Mouse (Mus musculus): ENCODE results near the gene Ism2.
"Not testable (repeated sequence)": the region's sequence is repeated elsewhere in the genome, so short reads cannot be mapped to it uniquely, and the experiment has no call there.

The Ism2 gene

DNA sequence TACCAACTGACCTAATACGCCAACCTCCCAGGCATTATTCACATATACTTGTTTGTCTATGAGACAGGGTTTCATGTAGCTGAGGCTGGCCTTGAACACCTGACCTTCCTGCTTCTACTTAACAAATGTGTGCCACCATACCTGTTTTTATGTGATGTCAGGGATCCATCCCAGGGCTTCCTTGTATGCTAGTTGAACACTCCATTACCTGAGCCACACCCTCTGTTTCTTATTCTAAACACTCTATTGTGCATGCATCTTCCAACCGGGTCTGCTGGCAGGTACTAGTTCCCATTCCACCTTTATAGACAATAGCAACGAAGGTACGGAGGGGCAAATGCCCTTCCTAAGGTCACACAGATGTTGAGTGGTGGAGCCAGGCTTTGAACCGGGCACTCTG, 10.4 kb downstream of the Ism2 start:
- DNase-seq (ENCODE audit: low spot score in 2 of 2): no peak

DNA sequence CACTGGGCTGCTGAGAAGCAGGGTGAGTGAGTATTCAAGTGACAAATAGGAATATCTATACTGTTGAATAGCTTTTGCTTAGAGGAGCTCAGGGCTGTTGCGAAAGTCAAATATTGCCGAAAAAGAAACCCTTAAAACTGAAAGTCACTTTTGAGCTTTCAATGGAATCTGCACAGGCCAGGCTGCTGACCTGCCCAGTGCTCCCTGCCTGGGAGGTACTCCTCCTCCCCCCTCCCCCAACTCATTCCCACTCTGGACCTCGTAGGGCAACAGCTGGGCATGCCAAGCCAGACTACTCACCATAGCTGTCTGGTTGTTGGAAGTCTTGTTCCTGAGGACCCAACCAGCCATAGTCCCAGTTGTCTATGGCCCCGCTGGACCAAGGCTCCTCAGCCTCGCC, 14.8 kb downstream of the Ism2 start:
- DNase-seq (ENCODE audit: low spot score in 2 of 2): no peak

GRCm38 (mm10) chr12:87284268-87284667, 15.2 kb downstream of the Ism2 start:
- no peak for DNase-seq (ENCODE audit: low spot score in 2 of 2)

GRCm38 (mm10) chr12:87283706-87284105, 15.8 kb downstream of the Ism2 start:
- DNase-seq (ENCODE audit: low spot score in 2 of 2): no peak

- DNase-seq (ENCODE audit: low spot score in 2 of 2): no peak
Observed at GRCm38 (mm10) chr12:87282743-87283142, 16.8 kb downstream of the Ism2 start.

DNA sequence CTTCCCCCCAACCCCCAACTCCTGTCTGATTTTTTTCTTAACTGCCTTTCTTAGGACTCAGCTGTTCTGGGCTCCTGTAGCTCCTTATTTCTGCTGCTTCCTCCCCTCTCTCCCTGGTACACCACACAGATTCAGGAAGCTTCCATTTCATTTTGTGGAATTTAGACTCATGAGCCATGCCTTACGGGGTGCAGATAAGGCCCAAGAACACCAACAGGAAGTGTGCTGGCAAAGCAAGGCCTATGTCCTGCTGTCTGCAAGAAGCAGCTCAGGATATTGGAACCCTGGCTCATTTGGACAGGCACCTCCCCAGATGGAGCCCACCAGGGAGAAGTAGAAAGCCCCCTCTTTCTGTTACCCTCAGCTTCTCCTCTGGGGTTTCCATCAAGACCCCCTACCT, 17.7 kb downstream of the Ism2 start:
- no peak for DNase-seq (ENCODE audit: low spot score in 2 of 2)

GRCm38 (mm10) chr12:87279879-87280278, 19.6 kb downstream of the Ism2 start:
- no peak for DNase-seq (ENCODE audit: low spot score in 2 of 2)

GRCm38 (mm10) chr12:87279350-87279749, 20.2 kb downstream of the Ism2 start:
- DNase-seq (ENCODE audit: low spot score in 2 of 2): no peak

DNA sequence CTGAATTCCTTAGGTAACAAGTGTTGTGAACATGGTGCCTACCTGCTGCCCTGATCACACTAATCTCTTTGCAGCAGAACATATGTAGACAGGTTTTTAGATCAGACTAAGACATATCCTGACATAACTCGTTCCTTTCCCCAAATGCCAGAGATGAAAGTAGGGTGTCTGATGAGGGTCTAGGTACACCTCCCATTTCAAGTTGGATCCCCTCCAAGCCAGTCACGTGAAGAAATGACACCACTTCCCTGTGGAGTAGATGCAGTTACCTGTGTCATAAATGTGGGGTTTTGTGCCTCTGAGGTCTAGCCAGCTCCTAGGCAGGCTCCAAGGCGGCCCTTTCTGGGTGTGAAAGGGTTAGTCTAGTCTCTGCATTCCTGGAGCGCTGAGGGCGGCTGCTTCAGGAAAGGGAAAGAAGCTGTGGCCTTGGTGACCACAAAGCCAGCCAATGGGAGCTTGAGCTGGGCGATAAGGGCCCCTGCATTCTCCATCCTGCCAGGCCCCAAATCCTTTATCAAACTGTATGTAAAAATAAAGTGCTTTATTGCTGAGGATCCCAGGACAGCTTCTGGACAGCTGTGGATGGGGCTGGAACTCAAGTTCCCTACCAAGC, 21.3 kb downstream of the Ism2 start:
- no peak for DNase-seq (ENCODE audit: low spot score in 2 of 2)

DNA sequence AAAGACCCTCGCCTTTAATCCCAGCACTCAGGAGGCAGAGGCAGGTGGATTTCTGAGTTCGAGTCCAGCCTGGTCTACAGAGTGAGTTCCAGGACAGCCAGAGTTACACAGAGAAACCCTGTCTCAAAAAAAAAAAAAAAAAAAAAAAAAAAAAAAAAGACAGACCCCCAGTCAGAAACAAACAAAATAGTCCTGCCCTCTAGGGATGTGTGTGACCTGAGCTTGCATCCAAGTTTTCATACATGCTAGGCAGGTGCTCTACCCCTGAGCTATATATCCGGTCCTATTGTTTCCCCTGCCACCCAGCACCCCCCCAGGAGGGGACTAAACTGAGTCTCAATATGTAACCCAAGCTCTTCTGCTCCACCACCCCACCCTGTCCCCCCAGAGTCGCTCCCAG, 22.3 kb downstream of the Ism2 start:
- not testable (repeated sequence) for DNase-seq (ENCODE audit: low spot score in 2 of 2)

DNA sequence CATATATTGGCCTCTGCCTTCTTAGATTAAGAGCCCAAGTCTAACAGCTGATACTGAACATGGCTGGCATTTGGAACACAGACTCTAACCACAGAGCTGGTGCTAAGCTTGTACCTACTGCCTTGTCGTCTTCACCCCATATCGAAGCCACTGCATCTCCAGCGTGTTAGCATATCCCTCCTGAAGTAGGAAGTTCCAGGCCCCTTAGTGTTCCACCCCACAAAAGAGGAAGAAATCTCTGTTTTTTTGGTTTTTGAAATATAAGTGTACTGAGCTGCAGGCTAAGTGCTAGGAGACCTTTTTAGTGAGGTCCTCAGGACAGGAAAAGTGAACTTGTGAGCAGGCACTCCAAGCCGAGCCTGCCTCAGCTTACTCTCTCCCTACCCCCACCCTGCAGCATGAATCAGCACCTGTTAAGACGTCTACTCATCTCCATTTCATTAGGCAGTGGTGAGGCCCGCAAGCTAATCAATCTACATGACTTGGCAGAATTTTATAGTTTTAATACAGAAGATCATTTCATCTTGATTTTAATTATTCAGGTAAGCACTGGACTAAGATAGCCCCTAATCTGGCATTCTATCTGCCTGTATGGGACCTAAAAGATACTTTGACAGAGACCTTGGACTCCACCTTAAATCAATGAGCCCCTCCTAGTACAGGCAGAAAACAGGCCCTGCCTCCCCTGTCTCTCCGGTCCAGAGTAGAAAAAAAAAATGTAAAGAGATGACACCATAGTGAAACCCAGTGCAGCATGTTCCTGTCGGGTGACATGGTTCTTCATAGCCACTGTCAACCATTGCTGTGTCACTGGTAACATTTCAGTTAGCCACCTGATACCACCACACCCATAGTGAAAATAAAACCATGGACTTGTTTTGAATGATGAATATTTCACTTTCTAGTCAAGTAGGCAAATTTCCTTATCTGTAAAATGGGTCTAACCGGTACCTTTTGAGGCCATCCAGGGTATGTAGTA, 24.4 kb downstream of the Ism2 start:
- DNase-seq (ENCODE audit: low spot score in 2 of 2): no peak

DNA sequence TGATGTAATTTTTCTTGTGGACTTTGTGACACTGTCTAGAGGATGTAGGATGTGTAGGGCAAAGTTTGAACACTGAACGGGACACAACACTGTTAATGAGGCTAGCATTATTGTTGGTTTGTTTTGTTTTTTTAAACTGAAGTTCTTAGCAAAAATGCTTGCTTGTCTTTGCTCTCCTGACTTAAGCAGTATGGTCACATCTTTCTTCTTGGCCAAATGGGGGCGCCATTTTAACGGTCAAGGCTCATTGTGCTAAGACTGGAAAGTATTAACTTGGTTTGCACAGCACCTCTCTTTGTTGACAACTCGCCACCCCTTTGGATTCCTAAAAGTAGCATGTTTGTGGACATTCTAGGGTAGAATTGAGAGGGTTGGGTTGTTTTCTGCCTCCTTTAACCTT, 31.8 kb downstream of the Ism2 start:
- DNase-seq (ENCODE audit: low spot score in 2 of 2): peak in 1 of 2 experiments; percentile 12

GRCm38 (mm10) chr12:87266827-87267603, 32.5 kb downstream of the Ism2 start:
- no peak for DNase-seq (ENCODE audit: low spot score in 2 of 2)

- DNase-seq (ENCODE audit: low spot score in 2 of 2): peak; percentile 90 to 92
Observed at GRCm38 (mm10) chr12:87266108-87266826, 33.2 kb downstream of the Ism2 start, which contains the start of the genes Vipas39 and Ahsa1. Vipas39 (minus strand) TSS chr12:87266256. Ahsa1 (plus strand) TSS chr12:87266479.

DNA sequence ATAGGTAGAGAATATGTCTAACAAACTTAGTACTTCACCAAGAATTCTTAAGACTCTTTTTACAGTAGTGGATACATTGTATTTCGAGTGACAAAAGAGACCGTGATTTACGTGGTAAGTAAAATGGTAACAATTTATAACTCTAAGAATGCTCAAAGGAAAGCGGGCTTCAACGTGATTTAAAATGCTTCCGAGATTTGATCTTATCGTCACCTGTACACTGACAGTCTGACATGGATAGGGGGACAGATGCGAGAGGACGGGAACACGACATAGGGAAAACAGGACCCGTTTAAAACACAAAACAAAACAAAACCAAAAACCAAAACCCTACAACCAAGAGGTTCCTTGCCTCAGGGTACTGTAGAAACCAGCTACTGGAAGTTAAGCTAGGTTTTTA, 34.1 kb downstream of the Ism2 start:
- no peak for DNase-seq (ENCODE audit: low spot score in 2 of 2)

DNA sequence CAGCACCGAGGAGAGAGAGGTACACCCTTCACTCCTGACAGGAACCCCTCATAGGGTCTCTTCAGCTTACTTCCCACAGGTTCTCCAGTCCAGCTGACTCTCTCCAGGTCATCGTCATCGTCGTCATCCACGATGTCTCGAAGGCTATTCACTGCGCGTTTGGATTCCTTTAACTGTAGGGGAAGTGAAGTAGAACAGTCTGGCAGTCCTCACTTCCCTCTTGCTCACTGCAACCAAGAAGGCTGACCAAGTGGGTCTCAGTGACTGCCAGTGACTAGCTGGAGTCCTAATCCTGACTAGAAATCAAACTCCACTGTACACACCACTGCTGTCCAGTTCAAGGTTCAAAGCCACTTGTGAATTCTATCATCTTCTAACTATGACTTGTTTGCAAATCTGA, 38.9 kb downstream of the Ism2 start:
- no peak for DNase-seq (ENCODE audit: low spot score in 2 of 2)

DNA sequence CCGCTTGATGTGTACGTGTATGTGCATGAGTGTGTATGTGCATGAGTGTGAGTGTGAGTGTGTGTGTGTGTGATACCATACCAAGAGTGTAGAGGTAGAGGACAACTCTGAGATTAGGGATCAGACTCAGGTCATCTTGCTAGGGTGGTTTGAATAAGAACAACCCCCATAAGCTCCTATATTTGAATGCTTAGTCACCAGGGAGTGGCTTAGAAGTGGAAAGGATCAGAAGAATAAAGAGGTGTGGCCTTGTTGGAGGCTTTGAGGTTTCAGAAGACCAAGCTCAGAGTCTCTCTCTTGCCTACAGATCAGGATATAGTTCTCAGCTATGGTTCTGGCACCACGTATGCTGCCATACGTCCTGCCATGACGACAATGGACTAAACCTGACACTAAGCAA, 42.9 kb downstream of the Ism2 start:
- DNase-seq (ENCODE audit: low spot score in 2 of 2): no peak

- DNase-seq (ENCODE audit: low spot score in 2 of 2): no peak
Observed at GRCm38 (mm10) chr12:87253878-87254277, 45.6 kb downstream of the Ism2 start.

DNA sequence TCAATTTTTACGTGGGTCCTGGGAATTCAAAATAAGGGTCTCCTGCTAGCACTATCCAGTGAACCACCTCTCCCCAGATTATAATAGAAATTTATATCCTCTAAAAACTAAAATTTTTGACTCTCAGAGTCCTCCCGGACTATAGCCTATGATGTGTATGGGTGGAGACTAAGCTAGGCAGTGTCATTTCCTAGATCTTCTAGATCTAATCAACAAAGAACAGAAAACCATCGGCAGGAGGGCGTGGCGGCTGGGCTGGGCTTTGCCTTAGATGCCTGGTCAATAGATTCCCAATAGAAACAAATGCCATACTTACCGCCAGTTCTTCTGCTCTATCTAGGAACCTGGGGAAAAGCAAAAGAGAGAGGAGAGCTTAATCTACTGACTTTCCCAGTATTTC, 49.3 kb downstream of the Ism2 start:
- no peak for DNase-seq (ENCODE audit: low spot score in 2 of 2)

GRCm38 (mm10) chr12:87238632-87239031, 60.9 kb downstream of the Ism2 start, which contains the start of gene Noxred1:
Noxred1 (minus strand) TSS chr12:87238732.
- DNase-seq (ENCODE audit: low spot score in 2 of 2): no peak

DNA sequence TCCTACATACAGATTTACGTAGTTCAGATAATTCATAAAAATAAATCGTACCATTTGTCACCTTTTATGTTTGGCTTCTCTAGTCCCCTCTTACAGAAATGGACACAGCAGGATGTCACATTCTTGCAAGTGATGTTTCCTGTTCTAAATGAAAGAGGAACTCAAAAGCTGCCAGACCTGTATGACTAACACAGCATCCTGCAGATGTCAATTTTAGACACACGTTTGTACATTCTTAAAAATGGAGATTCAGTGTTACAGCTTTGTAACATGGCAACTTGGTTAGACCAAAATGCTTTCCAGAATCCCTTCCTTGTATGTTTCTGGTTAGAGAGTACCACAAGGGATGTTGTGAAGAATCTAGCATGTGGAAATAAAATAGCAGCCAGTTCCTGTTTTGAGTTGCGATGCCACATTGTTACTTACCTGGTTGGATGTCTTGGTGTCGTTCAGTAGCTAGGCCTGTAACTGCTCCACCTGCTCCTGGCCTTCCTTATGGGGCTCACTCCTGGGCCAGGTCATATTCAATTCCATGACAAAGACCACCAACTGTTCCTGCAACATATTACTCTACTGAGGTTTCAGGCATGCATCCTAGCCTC, 62.5 kb downstream of the Ism2 start:
- DNase-seq (ENCODE audit: low spot score in 2 of 2): no peak
